Mouse (Mus musculus) cerebellum, postnatal 25 days (tissue): ENCODE results near the gene Tenm4.

Source experiments
- DNase-seq, 2 experiments: peaks; one replicate each; pipeline ENCODE4 v3.0.0; 2021; ENCODE audit warnings: mixed read lengths in 2 of 2

The Tenm4 gene

DNA sequence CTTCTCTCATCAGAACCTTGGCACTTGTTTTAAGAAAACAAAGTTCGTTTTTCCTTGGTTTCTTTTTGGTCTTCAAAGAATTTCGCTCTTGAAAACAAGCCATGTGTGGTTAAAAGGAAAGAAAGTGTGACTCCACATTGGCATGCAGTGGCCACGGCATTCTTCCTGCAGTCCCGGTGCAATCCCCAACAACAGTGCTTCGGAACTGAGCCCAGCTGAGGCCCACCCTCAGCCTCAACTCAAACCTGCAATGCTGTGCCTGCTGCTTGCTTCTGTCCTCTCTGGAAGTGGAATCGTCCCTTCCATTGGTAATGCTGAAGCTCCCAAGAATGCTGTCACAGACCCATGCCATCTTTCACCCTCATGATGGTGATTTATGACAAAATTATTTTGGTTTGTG is 88.6 kb downstream of the Tenm4 start:
- DNase-seq = no peak

DNA sequence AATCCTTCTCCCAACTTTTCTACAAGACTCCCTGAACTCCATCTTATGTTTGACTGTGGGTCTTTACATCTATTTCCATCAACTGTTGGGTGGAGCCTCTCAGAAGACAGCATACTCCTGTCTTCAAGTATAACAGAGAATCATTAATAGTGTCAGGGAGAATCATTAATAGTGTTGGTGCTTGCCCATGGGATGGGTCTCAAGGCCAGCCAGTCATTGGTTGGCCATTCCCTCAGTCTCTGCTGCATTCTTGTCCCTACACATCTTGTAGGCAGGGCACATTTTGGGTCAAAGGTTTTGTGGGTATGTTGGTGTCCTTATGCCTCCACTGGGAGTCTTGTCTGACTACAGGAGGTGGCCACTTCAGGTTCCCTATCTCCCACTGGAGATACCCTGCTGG is 91.1 kb downstream of the Tenm4 start:
- DNase-seq = no peak

DNA sequence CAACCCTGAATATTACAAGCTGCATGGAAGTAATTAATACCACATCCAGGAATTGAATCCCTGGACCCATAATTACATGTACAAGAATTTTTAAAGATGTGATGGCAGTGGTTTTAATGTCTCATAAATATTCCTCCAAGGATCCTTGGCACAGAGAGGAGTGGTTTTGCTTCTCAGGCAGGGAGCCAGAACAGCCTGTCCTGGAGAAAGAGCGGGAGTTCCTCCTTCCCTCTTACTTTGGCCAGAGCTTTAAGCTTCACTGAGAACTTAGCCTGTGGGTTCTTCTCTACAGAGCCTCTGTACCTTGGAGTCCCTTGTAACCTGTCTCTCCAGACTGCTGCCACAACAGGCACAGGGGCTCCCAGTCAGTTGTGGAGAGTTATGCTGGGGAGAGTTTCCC is 94.9 kb downstream of the Tenm4 start:
- no peak for DNase-seq

DNA sequence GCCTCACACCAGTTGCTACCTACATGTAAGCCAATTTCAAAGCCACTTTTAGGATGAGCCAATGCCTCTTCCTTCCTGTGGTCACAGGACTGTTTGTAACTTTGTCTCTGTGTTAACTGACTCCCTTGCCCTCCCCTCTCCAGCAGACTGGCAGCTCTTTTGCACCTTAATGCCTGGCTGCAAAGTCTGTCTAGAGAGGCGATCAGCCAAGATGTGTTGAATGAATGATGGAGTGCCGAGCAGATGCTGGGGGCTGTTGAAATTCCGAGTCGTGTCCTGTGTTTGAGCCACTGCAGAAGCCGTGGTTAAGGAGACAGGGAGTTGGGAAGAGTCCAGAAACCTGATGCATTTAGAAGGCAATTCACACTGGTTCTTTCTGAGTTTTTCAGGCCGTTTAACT is 96.2 kb downstream of the Tenm4 start:
- DNase-seq = no peak

DNA sequence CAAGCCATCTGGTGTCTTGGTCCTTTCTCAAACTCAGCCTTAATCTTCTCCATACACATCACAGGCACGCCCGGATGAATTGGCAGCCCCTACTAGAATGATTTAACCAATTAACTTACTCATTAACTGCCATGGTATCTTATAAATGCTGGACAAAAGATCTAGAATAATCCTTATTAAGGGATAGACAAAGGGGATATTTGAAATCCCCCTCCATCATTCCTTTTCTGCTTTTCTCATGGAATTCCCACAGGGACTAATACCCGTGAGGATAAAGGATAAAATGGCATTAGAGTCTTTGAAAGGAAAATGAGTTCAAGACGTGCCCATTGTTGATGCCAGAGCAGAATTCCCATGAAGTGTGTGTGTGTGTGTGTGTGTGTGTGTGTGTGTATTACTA is 99.6 kb downstream of the Tenm4 start:
- DNase-seq = no peak

DNA sequence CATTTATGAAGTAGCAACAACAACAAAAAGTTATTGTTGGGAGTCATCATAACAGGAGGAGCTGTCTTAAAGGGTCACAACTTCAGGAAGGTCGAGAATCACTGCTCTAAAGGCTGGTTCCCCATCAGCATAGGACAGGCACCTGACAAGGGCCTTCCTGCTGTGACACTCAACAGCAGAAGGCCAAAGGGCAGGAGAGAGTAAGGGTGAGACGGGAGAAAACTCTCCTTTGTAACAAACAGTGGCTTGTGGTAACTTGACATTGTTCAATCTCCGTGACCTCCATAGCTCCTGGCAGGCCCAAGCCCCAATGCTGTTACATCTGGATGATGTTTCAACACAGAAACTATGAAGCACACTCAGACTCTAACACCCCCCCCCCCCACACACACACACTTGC is 101.0 kb downstream of the Tenm4 start:
- DNase-seq = no peak

DNA sequence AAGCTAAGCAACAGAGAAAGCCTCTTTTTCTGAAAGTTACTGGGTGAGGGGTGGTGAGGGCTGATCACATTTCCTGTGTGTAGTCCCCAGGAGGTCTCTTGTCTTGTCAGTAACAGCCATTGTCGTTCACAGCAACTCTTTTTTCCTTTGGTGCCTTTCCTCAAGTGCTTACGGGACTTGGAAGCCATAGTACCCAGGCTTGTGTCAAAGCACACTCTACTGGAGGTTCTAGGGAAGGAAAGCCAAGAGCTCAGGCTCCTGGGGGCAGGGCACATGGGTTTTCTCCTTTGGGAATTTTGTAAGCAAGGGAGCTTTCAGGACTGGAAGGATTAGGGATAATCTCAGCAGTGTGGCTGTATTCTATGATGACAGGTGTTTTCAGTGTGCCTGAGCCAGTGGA is 103.4 kb downstream of the Tenm4 start:
- DNase-seq = no peak

DNA sequence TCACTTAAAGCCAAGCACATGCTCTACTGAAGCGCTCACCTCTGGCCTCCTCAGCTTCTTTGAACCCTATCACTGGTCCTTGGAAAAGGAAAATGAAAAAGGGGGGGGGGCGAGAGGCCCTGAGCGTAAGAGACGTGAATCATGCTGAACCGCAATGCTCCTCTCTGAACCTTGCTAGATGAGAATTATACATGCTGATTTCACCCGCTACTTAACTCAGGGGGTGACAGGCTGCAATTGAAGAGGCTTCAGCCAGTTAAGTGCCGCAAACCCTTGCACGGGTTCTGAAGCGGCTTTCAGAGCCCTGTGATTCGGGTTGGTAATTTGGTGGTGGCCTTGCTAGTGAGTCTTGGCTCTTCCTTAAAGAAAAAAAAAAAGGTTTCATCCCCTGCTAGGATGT is 106.5 kb downstream of the Tenm4 start:
- DNase-seq = no peak

DNA sequence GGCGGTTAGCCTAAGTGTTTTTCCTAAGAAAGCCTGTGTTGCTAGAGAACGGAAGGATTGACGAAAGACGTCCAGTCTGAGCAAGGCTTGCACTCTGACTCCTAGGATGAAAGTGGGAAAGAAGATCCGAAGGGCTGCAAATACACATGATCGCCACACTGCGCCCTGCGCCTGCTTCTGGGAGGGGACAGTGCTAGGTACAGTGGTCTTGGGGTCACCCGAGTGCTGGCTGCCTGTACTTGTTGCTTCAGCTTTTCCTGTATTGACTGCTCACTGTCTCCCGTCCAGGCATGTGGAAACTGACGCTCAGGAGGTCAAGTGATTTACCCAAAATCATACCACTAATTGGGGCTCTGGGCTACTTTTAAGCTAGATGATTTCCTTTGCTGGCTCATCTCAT is 107.3 kb downstream of the Tenm4 start:
- DNase-seq = no peak

DNA sequence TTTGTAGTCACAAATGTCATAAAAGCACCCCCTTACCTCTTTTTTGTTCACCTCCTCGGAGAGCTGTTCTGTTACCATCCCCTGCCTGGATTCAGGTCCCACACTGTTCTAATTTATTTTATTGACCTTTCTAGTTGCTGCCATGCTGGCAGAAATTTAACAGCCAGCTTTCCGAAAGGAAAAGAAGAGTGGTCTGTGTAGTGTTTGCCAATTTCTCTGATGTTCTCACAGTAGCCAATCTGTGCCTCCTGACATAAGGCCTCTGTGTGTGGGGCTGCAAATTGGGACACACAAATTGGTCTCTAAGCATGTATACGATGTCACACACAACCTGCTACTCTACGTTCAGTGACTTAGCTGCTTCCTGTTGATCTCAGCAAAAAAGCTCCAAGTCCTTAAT is 109.7 kb downstream of the Tenm4 start:
- DNase-seq = no peak

DNA sequence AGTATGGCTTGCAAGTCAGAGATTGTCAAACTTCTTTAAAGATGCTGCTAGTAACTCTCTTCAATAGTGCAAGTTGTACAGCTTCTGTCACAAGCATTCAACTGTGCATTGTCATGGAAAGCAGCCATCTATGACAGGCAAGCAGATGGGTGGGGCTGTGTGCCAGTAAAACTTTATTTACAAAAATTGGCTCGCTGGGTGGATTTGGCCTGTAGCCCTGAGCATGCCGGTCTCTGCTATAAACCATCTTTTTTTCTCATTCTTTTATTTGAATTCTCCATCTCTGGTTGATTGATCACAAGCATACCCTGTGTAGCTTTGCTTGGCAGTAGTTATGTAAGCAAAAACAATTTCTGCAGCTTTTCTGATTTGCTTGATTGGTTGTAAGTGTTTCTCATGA is 119.5 kb downstream of the Tenm4 start:
- peak; percentile 16 to 36 for DNase-seq

DNA sequence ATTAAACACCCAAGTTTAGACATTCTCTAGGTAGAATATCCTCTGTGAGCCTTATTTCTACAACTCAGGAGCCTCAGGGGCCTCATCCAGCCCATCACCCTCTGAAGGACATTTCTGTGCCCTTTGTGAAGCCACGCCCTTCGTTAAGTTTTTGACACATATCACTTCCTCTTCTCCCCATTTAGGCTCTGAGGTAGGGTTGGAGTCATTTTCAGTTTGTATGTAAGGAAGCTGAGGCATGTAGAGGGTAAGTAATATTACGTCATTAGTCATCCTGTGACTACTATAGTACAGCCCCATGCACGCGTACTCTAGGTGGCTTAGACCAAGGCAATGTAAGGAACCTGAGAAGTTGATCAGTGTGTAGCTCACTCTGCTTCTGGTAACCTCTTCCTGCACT is 124.9 kb downstream of the Tenm4 start:
- no peak for DNase-seq

DNA sequence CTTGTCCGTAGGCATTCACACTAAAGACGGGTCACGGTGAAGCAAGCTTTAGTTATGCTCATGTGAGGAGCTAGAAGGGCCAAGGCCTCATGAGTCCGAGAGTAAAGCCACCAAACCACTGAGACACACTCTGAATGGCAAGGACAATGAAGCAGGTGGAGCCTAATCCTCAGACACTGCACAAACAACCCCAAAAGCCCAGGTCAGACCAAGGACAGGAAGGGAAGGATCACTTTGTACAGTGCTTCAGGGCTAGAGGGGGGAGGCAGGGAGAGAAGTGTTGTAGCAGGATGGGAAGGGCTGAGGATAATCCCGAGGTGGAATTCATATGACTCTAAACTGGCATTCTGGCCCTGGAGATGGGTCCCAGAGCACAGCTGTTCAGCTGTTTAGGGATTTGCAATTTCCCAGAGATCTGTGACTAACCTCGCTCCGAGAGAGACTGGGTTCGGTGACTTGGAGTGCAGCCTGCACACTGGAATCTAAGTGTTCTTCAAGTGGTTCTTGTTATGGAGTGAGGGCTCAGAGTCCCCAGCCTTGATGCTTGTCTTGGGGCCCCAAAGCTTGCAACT is 129.9 kb downstream of the Tenm4 start:
- DNase-seq = no peak

DNA sequence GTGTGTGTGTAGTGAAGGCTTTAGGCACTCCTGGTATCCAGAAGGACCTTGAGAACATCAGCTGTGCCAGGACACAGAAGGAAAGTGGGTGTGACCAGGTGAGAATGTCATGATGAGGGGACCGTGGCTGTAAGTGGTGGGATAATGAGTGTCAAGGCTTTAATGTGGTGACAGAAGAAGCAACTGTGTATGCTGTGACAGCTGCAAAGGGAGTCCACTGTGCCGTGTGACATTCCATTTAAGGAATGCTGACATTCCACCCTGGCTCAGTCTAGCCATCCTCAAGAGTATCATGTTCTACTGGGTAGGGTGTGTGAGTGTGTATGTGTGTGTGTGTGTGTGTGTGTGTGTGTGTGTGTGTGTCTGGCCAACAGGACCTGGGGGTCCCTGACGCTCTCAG is 130.8 kb downstream of the Tenm4 start:
- DNase-seq = no peak

DNA sequence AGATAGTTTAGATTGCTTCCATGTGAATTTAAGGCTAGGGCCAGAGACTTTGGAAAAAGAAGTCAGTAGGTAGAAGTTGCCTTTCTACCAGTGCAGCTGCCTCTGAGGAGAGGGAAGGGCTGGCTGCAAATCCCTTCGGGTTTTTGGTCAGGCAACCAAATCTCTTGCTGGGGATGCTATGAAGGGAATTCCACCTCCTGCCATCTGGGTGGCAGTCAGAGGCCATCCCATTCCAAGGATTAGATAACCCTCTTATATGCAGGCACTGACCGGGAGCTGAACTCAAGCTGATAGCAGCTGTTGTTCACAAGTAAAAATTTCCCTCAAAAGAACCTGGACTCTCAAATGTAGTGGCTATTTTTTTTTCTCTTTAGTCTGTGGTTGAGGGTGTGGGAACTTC is 132.9 kb downstream of the Tenm4 start:
- DNase-seq = no peak

DNA sequence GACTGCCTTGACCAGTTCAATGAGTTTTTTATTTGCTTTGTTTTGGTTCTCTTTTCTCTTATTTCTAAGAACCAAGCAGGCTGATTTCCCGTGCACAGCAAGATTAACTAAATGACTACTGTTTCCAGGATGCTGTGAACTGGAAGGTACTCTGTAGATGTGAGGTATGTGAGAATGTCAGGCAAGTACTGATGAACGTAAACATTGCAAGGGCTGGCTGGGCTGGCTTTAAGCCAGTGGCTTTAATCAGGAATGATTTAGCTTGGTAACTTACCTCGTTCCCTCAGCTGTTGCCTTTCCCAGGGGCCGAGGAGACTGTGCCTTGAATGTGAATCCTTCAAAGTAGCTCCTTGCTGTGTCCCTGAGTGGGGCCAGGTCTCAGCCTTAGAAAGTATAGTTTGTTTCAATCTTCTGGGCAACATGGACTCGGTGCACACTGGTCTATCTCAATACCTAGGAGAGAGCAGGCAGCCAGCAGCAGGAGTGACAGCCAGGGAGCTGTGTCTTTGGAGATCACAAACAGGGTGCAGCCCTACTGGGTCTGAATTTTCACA is 134.4 kb downstream of the Tenm4 start:
- DNase-seq = no peak

DNA sequence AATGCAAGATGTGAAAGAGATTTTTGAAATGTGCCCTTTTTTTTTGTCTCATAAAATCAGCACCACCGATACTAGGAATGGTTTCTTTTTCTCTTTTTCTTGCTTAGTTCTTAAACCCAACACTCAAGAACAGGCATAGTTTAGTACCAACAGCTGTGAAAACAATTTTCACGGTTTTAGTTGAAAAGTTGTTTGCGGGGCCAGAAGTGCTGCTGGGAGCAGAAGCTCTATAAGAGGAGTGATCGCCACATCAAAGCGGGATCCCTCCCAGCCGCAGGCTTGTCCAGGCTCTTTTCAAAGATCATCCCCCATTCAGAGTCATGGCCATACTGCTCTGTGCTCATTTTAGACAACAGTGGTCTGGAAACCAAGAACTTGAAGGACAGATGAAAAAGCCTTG is 137.1 kb downstream of the Tenm4 start:
- DNase-seq = no peak

DNA sequence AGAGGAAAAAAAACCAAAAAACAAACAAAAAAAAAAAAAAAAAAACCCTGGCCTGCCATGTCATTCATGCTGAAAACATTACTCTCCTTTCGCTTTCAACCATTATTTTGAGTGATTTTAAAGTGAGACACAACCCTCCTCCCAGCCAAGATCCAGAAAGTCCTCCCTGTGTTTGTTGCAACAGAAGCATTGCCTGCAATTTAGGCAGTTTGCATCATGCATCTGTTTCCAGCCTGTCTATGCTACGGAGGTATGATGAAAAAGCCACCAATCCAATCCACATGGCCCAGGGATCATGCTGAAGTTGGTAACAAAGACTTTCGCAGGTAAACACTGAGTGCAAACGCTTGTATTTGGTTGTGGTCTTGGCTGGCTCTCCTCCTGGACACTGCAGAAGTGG is 158.3 kb downstream of the Tenm4 start:
- no peak for DNase-seq

DNA sequence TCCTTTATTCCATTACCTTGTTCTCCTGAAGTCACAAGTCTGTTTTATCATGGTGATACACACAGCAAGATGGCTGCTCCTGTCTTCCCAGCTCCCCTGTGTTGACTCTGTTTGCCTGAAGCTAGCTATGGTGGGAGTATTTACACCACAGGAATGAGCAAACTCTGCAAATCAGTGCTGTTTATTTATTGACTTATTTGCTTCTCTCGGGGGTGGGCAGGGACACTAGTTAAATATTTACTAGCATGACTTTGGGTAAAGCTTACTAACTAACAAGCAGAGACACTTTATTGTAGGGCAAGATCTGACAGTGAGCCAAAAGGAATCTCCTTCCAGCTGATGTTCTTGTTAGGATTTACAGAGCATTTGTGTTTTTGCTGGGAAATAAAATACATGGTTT is 160.1 kb downstream of the Tenm4 start:
- no peak for DNase-seq

DNA sequence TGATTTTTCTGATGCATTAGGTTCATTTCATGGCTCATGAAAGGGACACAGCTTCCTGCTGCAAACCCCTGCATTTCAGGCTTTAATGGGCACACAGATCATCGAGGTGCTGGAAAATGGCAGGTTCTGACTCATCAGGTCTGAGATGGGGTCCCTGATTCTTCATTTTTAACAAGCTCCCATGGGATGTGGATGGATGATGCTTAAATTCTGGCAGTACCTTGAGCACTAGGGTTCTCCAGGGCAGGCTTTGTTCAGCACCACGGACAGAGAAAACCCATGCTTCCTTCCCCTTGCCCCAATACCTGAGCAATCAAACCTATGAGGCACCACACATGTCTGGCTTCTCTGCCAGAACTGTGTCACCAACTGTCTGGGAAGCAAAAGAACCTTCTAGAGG is 163.3 kb downstream of the Tenm4 start:
- DNase-seq = no peak

DNA sequence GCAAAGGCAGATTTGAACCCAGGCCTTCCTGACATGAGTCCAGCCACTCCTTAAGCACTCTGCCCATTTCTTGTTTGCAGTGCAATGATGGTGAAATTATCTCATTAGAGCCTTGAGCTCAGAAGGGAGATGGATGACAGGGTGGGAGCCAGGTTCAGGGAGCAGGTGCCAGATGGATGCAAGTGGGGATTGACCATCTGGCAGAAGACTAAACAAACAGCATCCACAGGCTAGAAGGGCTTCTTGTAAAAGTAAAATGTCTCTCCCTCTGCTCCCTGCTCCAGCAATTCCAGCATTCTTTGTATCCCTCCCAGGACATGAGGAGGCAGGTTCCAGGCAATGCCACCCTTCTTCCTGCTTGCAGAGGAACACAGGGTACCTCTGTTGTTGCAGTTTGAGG is 165.3 kb downstream of the Tenm4 start:
- DNase-seq = no peak

DNA sequence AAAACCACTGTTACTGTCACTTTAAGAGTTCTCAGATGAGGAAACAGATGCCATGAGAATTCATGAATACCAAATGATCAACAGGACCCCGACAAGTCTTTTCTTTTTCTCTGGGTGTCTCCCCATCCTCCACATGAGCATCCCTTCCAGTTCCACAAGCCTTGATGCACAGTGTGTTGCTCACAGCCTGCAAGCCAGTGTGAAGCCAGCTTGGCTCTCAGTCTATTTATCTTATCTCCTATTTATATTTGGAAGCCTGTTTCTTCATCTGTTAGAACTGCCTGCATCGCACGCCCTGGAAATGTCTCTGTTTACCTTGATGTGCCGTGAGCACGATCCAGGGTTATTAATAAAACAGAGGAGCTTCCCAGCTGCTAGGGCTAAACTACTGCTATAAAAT is 169.8 kb downstream of the Tenm4 start:
- DNase-seq = no peak

DNA sequence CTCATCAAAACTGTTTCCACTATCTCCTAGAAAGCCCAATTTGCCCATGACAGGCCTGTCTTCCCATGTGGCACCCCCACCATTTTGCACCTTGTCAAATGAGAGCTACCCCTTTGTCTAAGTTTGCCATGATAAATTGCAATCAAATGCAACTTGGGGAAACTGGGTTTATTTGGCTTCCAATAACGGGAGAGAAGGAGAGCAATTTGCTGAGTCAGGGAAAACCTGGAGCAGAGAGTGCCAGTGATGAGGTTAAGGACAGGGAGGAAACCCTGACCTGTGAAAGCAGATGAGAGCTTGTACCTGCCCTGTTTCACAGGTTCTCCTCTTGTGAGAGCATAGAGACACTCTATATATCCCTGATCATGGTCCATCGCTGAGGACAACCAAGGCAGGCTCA is 170.4 kb downstream of the Tenm4 start:
- no peak for DNase-seq

DNA sequence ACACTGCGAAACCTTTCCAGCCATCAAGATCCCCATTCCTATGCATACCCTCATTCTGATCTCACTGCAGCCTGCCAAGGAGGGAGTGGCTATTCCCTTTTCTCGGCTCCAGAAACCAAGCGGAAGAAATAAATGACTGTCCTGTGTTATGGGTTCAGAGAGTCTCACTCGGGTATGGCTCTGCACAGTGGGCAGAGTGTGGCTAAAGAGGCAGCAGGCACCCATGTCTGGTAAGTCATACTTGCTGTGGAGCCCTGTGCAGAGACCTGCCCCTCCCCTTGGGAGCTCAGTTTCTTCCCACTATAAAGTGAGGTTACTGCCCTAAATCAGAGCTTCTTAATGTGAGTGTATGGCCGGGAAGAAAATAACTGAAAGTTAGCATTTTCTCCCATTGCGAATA is 171.9 kb downstream of the Tenm4 start:
- no peak for DNase-seq

DNA sequence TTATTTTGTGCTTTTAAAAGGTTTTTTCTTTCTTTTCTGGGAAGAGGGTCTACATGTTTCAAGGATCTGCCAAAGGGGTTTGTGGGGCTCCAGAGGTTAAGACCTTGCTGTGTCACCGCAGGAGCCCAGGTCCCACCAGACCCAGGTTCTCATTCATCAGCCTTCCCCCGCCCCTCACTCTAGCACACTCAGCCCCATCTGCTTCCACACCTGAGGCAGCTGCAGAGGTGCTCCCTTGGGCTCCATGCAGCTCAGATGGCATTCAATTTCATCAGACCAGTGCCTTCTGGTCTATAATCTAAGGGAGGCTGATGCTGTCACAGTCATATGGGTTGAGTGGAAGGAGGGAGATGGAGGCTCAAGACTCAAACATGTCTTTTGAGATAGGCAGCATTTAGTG is 172.6 kb downstream of the Tenm4 start:
- DNase-seq = no peak

DNA sequence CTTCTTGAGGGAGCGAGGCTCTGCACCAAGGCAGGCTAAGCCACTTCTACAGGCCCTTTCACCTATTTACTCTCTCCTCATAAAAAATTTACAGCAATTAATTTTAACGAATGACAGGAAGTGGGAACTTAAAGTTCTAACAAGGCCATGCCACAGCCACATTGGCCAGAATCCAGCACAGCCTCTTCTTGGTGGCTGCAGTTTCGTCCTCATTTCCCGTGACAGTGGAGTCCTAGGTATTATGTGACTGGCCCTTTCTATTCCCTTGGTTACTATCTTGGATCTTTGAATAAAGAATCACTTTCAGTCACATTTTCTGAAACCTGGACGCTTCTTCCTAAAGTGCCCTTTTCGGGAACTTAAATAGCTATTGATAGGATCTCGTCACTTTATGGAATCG is 181.6 kb downstream of the Tenm4 start:
- DNase-seq = no peak
